Mouse (Mus musculus): ENCODE results near the gene Gm20671.

DNA sequence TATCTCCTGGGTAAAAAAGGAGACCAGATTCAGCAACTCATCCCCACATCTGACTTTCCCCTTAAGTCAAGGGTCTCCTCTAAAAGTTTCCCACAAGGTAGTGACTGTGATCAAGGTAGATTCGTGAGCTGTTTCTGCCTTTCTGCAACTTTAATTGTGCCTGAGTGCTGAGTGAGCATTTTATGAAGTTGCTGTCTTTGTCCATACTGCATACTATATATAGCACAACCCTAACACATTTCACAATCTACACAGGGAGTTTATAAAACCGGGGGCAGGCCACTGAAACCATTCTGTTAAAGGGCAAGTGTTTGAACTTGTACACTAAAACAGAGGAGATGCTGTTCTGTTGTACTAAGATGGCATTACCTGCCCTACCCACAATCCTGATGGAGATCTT is 133.5 kb downstream of the Gm20671 start:
- TF ChIP-seq CTCF (IDR thresholded peaks at IDR 0.05; ENCODE audit: extremely low read depth, insufficient read depth, insufficient read length, insufficient replicate concordance): no peak
- no peak for TF ChIP-seq POLR2A (IDR thresholded peaks at IDR 0.05; ENCODE audit: low read depth, low read length)

Data from spleen, adult 2 months (tissue).